Mouse (Mus musculus): ENCODE measurements at regions not wholly inside any gene's neighbourhood (a gene's known extent, or its start where the extent isn't known, plus 50 kb on each side); places are given as distances from the start of the nearest gene placed in this dataset.

GRCm38 (mm10) chr2:114373476-114373875 lies 172.2 kb upstream of the Zfp770 start:
- TF ChIP-seq CTCF (IDR thresholded peaks at IDR 0.05), result no peak
- no peak for TF ChIP-seq POLR2A (IDR thresholded peaks at IDR 0.05; ENCODE audit: insufficient read depth, low read depth, low read length)
- no peak for TF ChIP-seq EP300 (IDR thresholded peaks at IDR 0.05; ENCODE audit: insufficient read depth, low read depth, low read length)

Data from heart, adult 2 months (tissue).